Mouse (Mus musculus): ENCODE data around the gene Tepsin. TPM values are rescaled to one million over a fixed set of nuclear protein-coding genes. Genes with fewer than 3 reads are reported as not detected.

Gene Tepsin
- polyA plus RNA-seq (2015; fragmentation: Nextera tagmentation; extraction: Ambion mirVana): 13.2 and 17.0 TPM in 2 replicates

GRCm38 (mm10) chr11:120098588-120099511 lies at the start of gene Tepsin, which contains the start of gene Ndufaf8:
TSS of gene Tepsin (minus strand) at chr11:120098731.
TSS of gene Ndufaf8 (plus strand) at chr11:120098928.
- peaks cover 26% of the 10 kb centered on the region for H3K4me1 ChIP-seq (replicated peaks)
- under 1% methylated on average over 77 of the region's 77 CpGs for WGBS
- no peaks in the 10 kb centered on the region for H3K9me3 ChIP-seq (replicated peaks)
- peaks cover 26% of the 10 kb centered on the region; the same call in 1 of the 2 replicates for H3K36me3 ChIP-seq
- H3K27me3 ChIP-seq: no peaks in the 10 kb centered on the region
- ATAC-seq (replicated peaks; ENCODE audit: insufficient number of reproducible peaks, insufficient read depth, low FRiP score, low read depth): peak; percentile 98
- peak within 1 kb of the TSS; percentile 97 for H3K27ac ChIP-seq
- peak within 1 kb of the TSS; percentile 86 for H3K9ac ChIP-seq
- peak within 1 kb of the TSS; percentile 74 for H3K4me3 ChIP-seq
- peak within 1 kb of the TSS; percentile 85 for H3K4me2 ChIP-seq

GRCm38 (mm10) chr11:120143708-120144497 lies 45.4 kb upstream of the Tepsin start:
- H3K27me3 ChIP-seq: no peaks in the 10 kb centered on the region
- H3K4me1 ChIP-seq (replicated peaks): peaks cover 50% of the 10 kb centered on the region
- H3K9me3 ChIP-seq (replicated peaks): no peaks in the 10 kb centered on the region
- ATAC-seq (replicated peaks; ENCODE audit: insufficient number of reproducible peaks, insufficient read depth, low FRiP score, low read depth): no peak
- H3K4me2 ChIP-seq: no peak overlapping the region
- H3K27ac ChIP-seq: peak overlapping the region; percentile 74
- WGBS: 60% methylated on average over 13 of the region's 13 CpGs
- H3K9ac ChIP-seq: no peak overlapping the region
- H3K4me3 ChIP-seq: no peak overlapping the region
- H3K36me3 ChIP-seq: no peaks in the 10 kb centered on the region

GRCm38 (mm10) chr11:120142601-120143051 lies 44.1 kb upstream of the Tepsin start:
- H3K36me3 ChIP-seq: 0 out of 2 replicates have a peak, but pooled peaks cover 3% of the 10 kb centered on the region
- peak overlapping the region; percentile 74 for H3K27ac ChIP-seq
- 49% methylated on average over 3 of the region's 3 CpGs for WGBS
- H3K9me3 ChIP-seq (replicated peaks): no peaks in the 10 kb centered on the region
- H3K4me1 ChIP-seq (replicated peaks): peaks cover 61% of the 10 kb centered on the region
- H3K27me3 ChIP-seq: no peaks in the 10 kb centered on the region
- ATAC-seq (replicated peaks; ENCODE audit: insufficient number of reproducible peaks, insufficient read depth, low FRiP score, low read depth): peak; percentile 81
- no peak overlapping the region for H3K4me3 ChIP-seq
- no peak overlapping the region for H3K9ac ChIP-seq
- H3K4me2 ChIP-seq: no peak overlapping the region

GRCm38 (mm10) chr11:120140255-120140654 lies 41.7 kb upstream of the Tepsin start:
- peaks cover 85% of the 10 kb centered on the region for H3K4me1 ChIP-seq (replicated peaks)
- no peaks in the 10 kb centered on the region for H3K27me3 ChIP-seq
- H3K4me2 ChIP-seq: no peak overlapping the region
- WGBS: 69% methylated on average over 6 of the region's 6 CpGs
- no peaks in the 10 kb centered on the region for H3K9me3 ChIP-seq (replicated peaks)
- no peak overlapping the region for H3K9ac ChIP-seq
- H3K27ac ChIP-seq: no peak overlapping the region
- no peak for ATAC-seq (replicated peaks; ENCODE audit: insufficient number of reproducible peaks, insufficient read depth, low FRiP score, low read depth)
- H3K36me3 ChIP-seq: 0 out of 2 replicates have a peak, but pooled peaks cover 3% of the 10 kb centered on the region
- no peak overlapping the region for H3K4me3 ChIP-seq

GRCm38 (mm10) chr11:120139309-120139731 lies 40.8 kb upstream of the Tepsin start:
- ATAC-seq (replicated peaks; ENCODE audit: insufficient number of reproducible peaks, insufficient read depth, low FRiP score, low read depth): no peak
- Histone ChIP-seq H3K9ac (no peak overlapping the region), H3K4me1 (replicated peaks) (peaks cover 87% of the 10 kb centered on the region)

GRCm38 (mm10) chr11:120137625-120138004 lies 39.1 kb upstream of the Tepsin start:
- Histone ChIP-seq H3K9me3 (replicated peaks) (no peaks in the 10 kb centered on the region), H3K4me3 (no peak overlapping the region), H3K36me3 (peaks cover 12% of the 10 kb centered on the region; the same call in 1 of the 2 replicates), H3K27ac (peak overlapping the region; percentile 86), H3K9ac (no peak overlapping the region), H3K27me3 (no peaks in the 10 kb centered on the region), H3K4me1 (replicated peaks) (peaks cover 73% of the 10 kb centered on the region), H3K4me2 (peak overlapping the region; percentile 42)
- peak; percentile 20 for ATAC-seq (replicated peaks; ENCODE audit: insufficient number of reproducible peaks, insufficient read depth, low FRiP score, low read depth)
- WGBS: 34% methylated on average over 5 of the region's 5 CpGs

More at GRCm38 (mm10) chr11:120139309-120139731, 40.8 kb upstream of the Tepsin start:
- Histone ChIP-seq H3K27me3 (no peaks in the 10 kb centered on the region), H3K36me3 (0 out of 2 replicates have a peak, but pooled peaks cover 6% of the 10 kb centered on the region), H3K27ac (no peak overlapping the region), H3K4me2 (no peak overlapping the region), H3K4me3 (no peak overlapping the region), H3K9me3 (replicated peaks) (no peaks in the 10 kb centered on the region)
- WGBS: 64% methylated on average over 10 of the region's 10 CpGs

GRCm38 (mm10) chr11:120136796-120137624 lies 38.5 kb upstream of the Tepsin start:
- Histone ChIP-seq H3K36me3 (peaks cover 14% of the 10 kb centered on the region; the same call in 1 of the 2 replicates), H3K4me2 (peak overlapping the region; percentile 42), H3K4me3 (no peak overlapping the region), H3K27ac (peak overlapping the region; percentile 86), H3K9ac (no peak overlapping the region), H3K9me3 (replicated peaks) (no peaks in the 10 kb centered on the region), H3K27me3 (no peaks in the 10 kb centered on the region), H3K4me1 (replicated peaks) (peaks cover 67% of the 10 kb centered on the region)
- WGBS: 32% methylated on average over 23 of the region's 23 CpGs
- ATAC-seq (replicated peaks; ENCODE audit: insufficient number of reproducible peaks, insufficient read depth, low FRiP score, low read depth): peak; percentile 70

- no peaks in the 10 kb centered on the region for H3K9me3 ChIP-seq (replicated peaks)
- ATAC-seq (replicated peaks; ENCODE audit: insufficient number of reproducible peaks, insufficient read depth, low FRiP score, low read depth): no peak
- WGBS: 73% methylated on average over 8 of the region's 8 CpGs
- peaks cover 19% of the 10 kb centered on the region; the same call in 1 of the 2 replicates for H3K36me3 ChIP-seq
- H3K4me2 ChIP-seq: peak overlapping the region; percentile 7; the same call in 1 of the 2 replicates
- H3K9ac ChIP-seq: no peak overlapping the region
- H3K27me3 ChIP-seq: no peaks in the 10 kb centered on the region
- H3K4me3 ChIP-seq: no peak overlapping the region
- peak overlapping the region; percentile 86 for H3K27ac ChIP-seq
- peaks cover 64% of the 10 kb centered on the region for H3K4me1 ChIP-seq (replicated peaks)
Measured at GRCm38 (mm10) chr11:120136195-120136594, 37.7 kb upstream of the Tepsin start.

GRCm38 (mm10) chr11:120134847-120135530 lies 36.5 kb upstream of the Tepsin start:
- Histone ChIP-seq H3K27ac (peak overlapping the region; percentile 86), H3K36me3 (peaks cover 23% of the 10 kb centered on the region; the same call in 1 of the 2 replicates), H3K4me3 (no peak overlapping the region), H3K4me1 (replicated peaks) (peaks cover 60% of the 10 kb centered on the region), H3K27me3 (no peaks in the 10 kb centered on the region), H3K9me3 (replicated peaks) (no peaks in the 10 kb centered on the region), H3K4me2 (no peak overlapping the region), H3K9ac (0 out of 2 replicates have a peak overlapping the region, but pooled peaks have one; percentile 15)
- WGBS: 37% methylated on average over 9 of the region's 9 CpGs
- ATAC-seq (replicated peaks; ENCODE audit: insufficient number of reproducible peaks, insufficient read depth, low FRiP score, low read depth): peak; percentile 24

GRCm38 (mm10) chr11:120134148-120134547 lies 35.6 kb upstream of the Tepsin start:
- Histone ChIP-seq H3K9me3 (replicated peaks) (no peaks in the 10 kb centered on the region), H3K4me3 (no peak overlapping the region), H3K4me2 (no peak overlapping the region), H3K4me1 (replicated peaks) (peaks cover 51% of the 10 kb centered on the region), H3K36me3 (peaks cover 31% of the 10 kb centered on the region; the same call in 1 of the 2 replicates), H3K27ac (peak overlapping the region; percentile 86), H3K27me3 (no peaks in the 10 kb centered on the region), H3K9ac (0 out of 2 replicates have a peak overlapping the region, but pooled peaks have one; percentile 2)
- no peak for ATAC-seq (replicated peaks; ENCODE audit: insufficient number of reproducible peaks, insufficient read depth, low FRiP score, low read depth)
- 90% methylated on average over 5 of the region's 5 CpGs for WGBS
